Mouse (Mus musculus) urinary bladder, adult 18-20 months (tissue): ENCODE measurements at regions not wholly inside any gene's neighbourhood (a gene's known extent, or its start where the extent isn't known, plus 50 kb on each side); places are given as distances from the start of the nearest gene placed in this dataset.

Source experiments
- DNase-seq, 2 experiments: peaks; one replicate each; pipeline ENCODE4 v3.0.0; 2022; ENCODE audit warnings: low spot score in 2 of 2, mixed read lengths in 2 of 2

- DNase-seq = no peak
These were observed 661.9 kb downstream of the Utrn start for GRCm38 (mm10) chr10:12207301-12207700.

- no peak for DNase-seq
These were observed 659.0 kb downstream of the Utrn start for GRCm38 (mm10) chr10:12210181-12210580.

GRCm38 (mm10) chr10:12218879-12219278, 650.3 kb downstream of the Utrn start:
- no peak for DNase-seq

- DNase-seq = no peak
These were observed 635.0 kb downstream of the Utrn start for GRCm38 (mm10) chr10:12234141-12234540.

GRCm38 (mm10) chr10:12248853-12249252, 620.3 kb downstream of the Utrn start:
- no peak for DNase-seq

DNA sequence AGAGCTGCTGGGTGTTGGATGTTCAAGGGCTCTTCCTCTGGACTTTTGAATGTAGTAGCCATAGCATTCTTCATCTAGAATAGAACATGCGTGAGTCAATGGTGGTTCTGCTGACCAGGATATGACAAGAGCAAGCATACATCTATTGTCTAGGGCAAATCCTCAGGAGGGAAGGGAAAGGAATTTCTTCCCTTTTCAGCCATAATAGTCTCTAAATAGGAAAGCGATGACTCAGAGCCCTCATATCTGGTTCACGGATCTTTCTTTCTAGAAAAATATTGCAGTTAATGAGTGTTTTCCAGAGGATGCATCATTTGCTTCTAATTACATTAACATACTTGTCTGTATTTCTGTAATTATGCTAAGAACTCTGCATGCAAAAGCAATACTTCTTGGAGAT, 615.9 kb downstream of the Utrn start:
- DNase-seq = no peak

DNA sequence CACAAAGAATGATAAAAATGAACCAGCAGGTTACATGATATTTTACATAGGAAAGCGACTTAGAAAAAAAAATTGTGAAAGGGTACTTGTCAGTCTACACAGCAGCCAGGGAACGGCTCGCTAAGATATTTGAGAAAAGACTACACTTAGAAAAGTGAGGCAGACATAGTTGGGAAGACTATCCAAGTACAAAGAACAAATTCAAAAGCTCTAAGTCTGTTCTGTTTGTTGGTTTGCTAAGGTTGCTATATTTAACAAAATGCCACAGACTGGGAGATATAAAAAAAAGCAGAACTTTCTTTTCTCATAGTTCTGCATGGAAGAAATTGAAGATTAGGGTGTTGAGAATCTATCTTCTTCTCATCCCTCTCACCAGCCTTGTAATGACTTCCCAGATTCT, 583.5 kb downstream of the Utrn start:
- DNase-seq = no peak

GRCm38 (mm10) chr10:12298887-12299286, 570.3 kb downstream of the Utrn start:
- DNase-seq = no peak

DNA sequence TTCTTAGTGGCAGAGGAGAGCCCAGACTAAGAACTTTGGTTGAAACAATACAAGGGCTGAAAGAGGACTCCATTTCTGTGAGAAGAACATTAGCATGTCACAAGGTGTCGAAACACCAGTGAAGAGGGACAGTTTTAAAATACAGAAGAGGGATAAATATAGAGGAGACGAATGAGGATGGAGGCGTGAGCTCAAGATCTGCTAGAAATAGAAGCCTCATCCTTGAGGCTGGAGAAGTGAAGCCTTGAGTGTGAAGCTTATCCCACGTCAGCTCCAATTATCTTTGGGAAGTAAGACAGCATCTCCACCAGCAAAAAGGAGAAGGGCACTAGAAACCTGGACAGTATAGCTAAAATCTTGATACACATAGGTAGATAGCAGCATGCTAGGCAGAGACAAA, 566.8 kb downstream of the Utrn start:
- DNase-seq = no peak

- no peak for DNase-seq
These were observed 548.9 kb downstream of the Utrn start for GRCm38 (mm10) chr10:12320311-12320710.
